ENCODE assay signal across 8 mouse cellular contexts in genomic region chr7:25181331-25181790, GRCm38 (mm10). TPM values are rescaled to one million over a fixed set of nuclear protein-coding genes. Genes with fewer than 3 reads are reported as not detected.
DNase-seq lines count a peak whose midpoint lies in the region; ATAC-seq and TF ChIP-seq lines count a peak whose summit lies in the region.

No protein-coding gene starts in this region.

- no peak overlapping the region for H3K27ac ChIP-seq in testis, adult 2 months (ENCODE audit: control insufficient read depth, insufficient read depth, low read depth, low read length)
- no peak overlapping the region for H3K27ac ChIP-seq in forebrain, embryonic 16.5 days (ENCODE audit: low read length)
- no peak overlapping the region for H3K27ac ChIP-seq in intestine, embryonic 16.5 days (ENCODE audit: low read length)

- no peak for DNase-seq in testis, postnatal 14 days (ENCODE audit: low spot score)
- DNase-seq in c-Kit-positive CD71-positive TER-119-negative erythroid progenitor cells, embryonic 14.5 days (ENCODE audit: low read depth), result peak; percentile 25
- peak; percentile 27 for DNase-seq in lung, postnatal 14 days
- DNase-seq in retina, postnatal 1 day, result peak; percentile 76
- DNase-seq in urinary bladder, adult 18-20 months (ENCODE audit: low spot score in 2 of 2), result no peak

- H3K4me2 ChIP-seq in forebrain, embryonic 16.5 days (ENCODE audit: low read length), result peak overlapping the region; percentile 53
- H3K4me2 ChIP-seq in intestine, embryonic 16.5 days (ENCODE audit: low read depth, low read length), result no peak overlapping the region

- H3K4me1 ChIP-seq in testis, adult 2 months (ENCODE audit: control insufficient read depth, insufficient read depth, low read length), result peaks cover 13% of the 10 kb centered on the region
- peaks cover 38% of the 10 kb centered on the region for H3K4me1 ChIP-seq in forebrain, embryonic 16.5 days (replicated peaks; ENCODE audit: control insufficient read depth, insufficient read depth, low read length)
- H3K4me1 ChIP-seq in intestine, embryonic 16.5 days (ENCODE audit: control insufficient read depth, insufficient read depth, low read length), result peaks cover 7% of the 10 kb centered on the region; the same call in 1 of the 2 replicates

- H3K27me3 ChIP-seq in testis, adult 2 months (ENCODE audit: control insufficient read depth, insufficient read depth, low read length), result no peaks in the 10 kb centered on the region; the same call in 1 of the 2 replicates
- peaks cover 20% of the 10 kb centered on the region for H3K27me3 ChIP-seq in forebrain, embryonic 16.5 days (replicated peaks; ENCODE audit: control insufficient read depth, insufficient read depth, low read length)
- peaks cover 66% of the 10 kb centered on the region for H3K27me3 ChIP-seq in intestine, embryonic 16.5 days (replicated peaks; ENCODE audit: control insufficient read depth, insufficient read depth, low read length)

- peak overlapping the region; percentile 32 for H3K9ac ChIP-seq in forebrain, embryonic 16.5 days (replicated peaks; ENCODE audit: low read depth, low read length)
- no peak overlapping the region for H3K9ac ChIP-seq in intestine, embryonic 16.5 days (ENCODE audit: low read depth, low read length)

- H3K36me3 ChIP-seq in testis, adult 2 months (ENCODE audit: control insufficient read depth, insufficient read depth, low read length), result no peaks in the 10 kb centered on the region
- no peaks in the 10 kb centered on the region for H3K36me3 ChIP-seq in forebrain, embryonic 16.5 days (ENCODE audit: control insufficient read depth, insufficient read depth)
- no peaks in the 10 kb centered on the region for H3K36me3 ChIP-seq in intestine, embryonic 16.5 days (ENCODE audit: control insufficient read depth, insufficient read depth, low read length)

- TF ChIP-seq POLR2A in testis, adult 2 months (IDR thresholded peaks at IDR 0.05; ENCODE audit: control insufficient read depth, low read depth, low read length), result no peak

- H3K4me3 ChIP-seq in testis, adult 2 months (ENCODE audit: control insufficient read depth, low read depth, low read length), result no peak overlapping the region
- H3K4me3 ChIP-seq in forebrain, embryonic 16.5 days (replicated peaks; ENCODE audit: low read length), result peak overlapping the region; percentile 33
- no peak overlapping the region for H3K4me3 ChIP-seq in intestine, embryonic 16.5 days (ENCODE audit: low read length)

- peak; percentile 31; the same call in 1 of the 2 replicates for TF ChIP-seq CTCF in testis, adult 2 months (IDR thresholded peaks at IDR 0.05; ENCODE audit: control insufficient read depth, insufficient read depth, insufficient replicate concordance, low read depth, low read length)

- no peak for ATAC-seq in forebrain, embryonic 16.5 days
- peak; percentile 41; the same call in 1 of the 2 replicates for ATAC-seq in intestine, embryonic 16.5 days

- H3K9me3 ChIP-seq in forebrain, embryonic 16.5 days (ENCODE audit: control insufficient read depth, low read length), result no peaks in the 10 kb centered on the region
- no peaks in the 10 kb centered on the region for H3K9me3 ChIP-seq in intestine, embryonic 16.5 days (ENCODE audit: control insufficient read depth, low read length)

- WGBS in forebrain, embryonic 16.5 days, result under 1% methylated on average over 15 of the region's 15 CpGs
- under 1% methylated on average over 15 of the region's 15 CpGs for WGBS in intestine, embryonic 16.5 days

RNA-seq across cellular contexts. Expression of gene Pou2f2, which starts 1.8 kb away (rescaled TPM):
- polyA plus RNA-seq in testis, adult 2 months (2012; rRNA removed), result 8.3 TPM in 2 replicates
- polyA plus RNA-seq in forebrain, embryonic 16.5 days (2015; fragmentation: Nextera tagmentation; extraction: Ambion mirVana), result 10.6 and 17.0 TPM in 2 replicates
- 1.0 and 1.2 TPM in 2 replicates for polyA plus RNA-seq in intestine, embryonic 16.5 days (2015; fragmentation: Nextera tagmentation; extraction: Ambion mirVana)

RNA-seq across cellular contexts. Expression of gene Dedd2, which starts 39.1 kb away (rescaled TPM):
- polyA plus RNA-seq in testis, adult 2 months (2012; rRNA removed), result 26.0 and 27.1 TPM in 2 replicates
- polyA plus RNA-seq in forebrain, embryonic 16.5 days (2015; fragmentation: Nextera tagmentation; extraction: Ambion mirVana), result 14.7 and 15.0 TPM in 2 replicates
- 11.3 and 11.9 TPM in 2 replicates for polyA plus RNA-seq in intestine, embryonic 16.5 days (2015; fragmentation: Nextera tagmentation; extraction: Ambion mirVana)

RNA-seq across cellular contexts. Expression of gene Zfp526, which starts 39.9 kb away (rescaled TPM):
- polyA plus RNA-seq in testis, adult 2 months (2012; rRNA removed), result 29.4 and 31.9 TPM in 2 replicates
- polyA plus RNA-seq in forebrain, embryonic 16.5 days (2015; fragmentation: Nextera tagmentation; extraction: Ambion mirVana), result 1.8 and 1.9 TPM in 2 replicates
- polyA plus RNA-seq in intestine, embryonic 16.5 days (2015; fragmentation: Nextera tagmentation; extraction: Ambion mirVana), result 1.9 and 2.3 TPM in 2 replicates

RNA-seq across cellular contexts. Expression of gene Gsk3a, which starts 56.3 kb away (rescaled TPM):
- polyA plus RNA-seq in testis, adult 2 months (2012; rRNA removed), result 91.9 and 94.8 TPM in 2 replicates
- polyA plus RNA-seq in forebrain, embryonic 16.5 days (2015; fragmentation: Nextera tagmentation; extraction: Ambion mirVana), result 14.9 and 17.1 TPM in 2 replicates
- 4.0 and 5.9 TPM in 2 replicates for polyA plus RNA-seq in intestine, embryonic 16.5 days (2015; fragmentation: Nextera tagmentation; extraction: Ambion mirVana)

Comparison
In these comparisons a context has a peak if more than half of its experiments do, and no peak if none do; other contexts are left out.
1. DNase-seq: peak in c-Kit-positive CD71-positive TER-119-negative erythroid progenitor cells, embryonic 14.5 days (single experiment), lung, postnatal 14 days (single experiment) and retina, postnatal 1 day (single experiment); none in testis, postnatal 14 days (single experiment) and urinary bladder, adult 18-20 months (0 of 2).